19 mouse cellular contexts compared by ENCODE assay signal in the genomic region with DNA sequence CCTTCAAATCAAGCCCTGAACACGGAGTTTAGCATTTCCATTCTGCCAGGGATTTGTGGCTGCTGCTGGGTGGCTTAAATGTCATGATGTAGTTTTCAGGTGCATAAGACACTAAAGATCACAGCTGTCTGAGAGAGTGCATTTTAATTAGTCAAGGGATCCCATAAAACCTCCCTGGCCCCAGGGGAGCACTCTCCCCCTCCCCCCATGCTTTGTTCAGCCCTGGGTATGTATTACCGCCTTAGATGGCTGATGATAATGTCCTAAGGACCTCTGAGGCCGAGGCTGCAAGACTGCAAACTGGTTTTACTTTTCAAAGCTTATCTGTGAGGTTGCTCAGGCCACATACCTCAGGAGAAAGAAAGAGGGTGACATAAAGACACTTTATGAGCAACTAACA.
"Had no signal": no experiment of that assay in that cellular context is flagged by ENCODE, and none has a peak within 500 bp of the region (broad histone marks: within the 10 kb centered on the region; RNA-seq: fewer than 3 reads in every experiment).

No protein-coding gene starts in this region.

- H3K4me1 ChIP-seq: midbrain, embryonic 10.5 days had no signal

- H3K9me3 ChIP-seq: midbrain, embryonic 10.5 days; midbrain, embryonic 12.5 days; neural tube, embryonic 12.5 days had no signal

- H3K27me3 ChIP-seq: midbrain, embryonic 12.5 days; neural tube, embryonic 12.5 days had no signal

- H3K4me2 ChIP-seq: lung, embryonic 14.5 days; midbrain, embryonic 12.5 days; neural tube, embryonic 12.5 days had no signal

- H3K36me3 ChIP-seq: midbrain, embryonic 10.5 days; midbrain, embryonic 12.5 days; neural tube, embryonic 12.5 days had no signal

- H3K4me3 ChIP-seq: midbrain, embryonic 10.5 days; midbrain, embryonic 12.5 days; myocyte; neural tube, embryonic 12.5 days had no signal

- H3K27ac ChIP-seq: liver, embryonic 14.5 days; midbrain, embryonic 10.5 days; midbrain, embryonic 12.5 days; neural tube, embryonic 12.5 days had no signal

- ATAC-seq: midbrain, embryonic 16.5 days had no signal

- H3K9ac ChIP-seq: liver, embryonic 14.5 days; lung, embryonic 14.5 days; midbrain, embryonic 12.5 days; neural tube, embryonic 12.5 days had no signal

- DNase-seq: lung, adult 18-20 months; lung, embryonic 14.5 days; lung, postnatal 10 days; lung, postnatal 4 days; midbrain, embryonic 14.5 days; retina, postnatal 1 day; right cerebral cortex, adult 18-20 months; right cerebral cortex, postnatal 25 days; right cerebral cortex, postnatal 4 days; spleen, adult 18-20 months; thymus, adult 18-20 months; thymus, postnatal 14 days; thymus, postnatal 36 days had no signal
